Mouse (Mus musculus) gastrocnemius, adult 8-10 months (tissue): ENCODE results near the gene Wdr62. TPM values are rescaled to one million over a fixed set of nuclear protein-coding genes. Genes with fewer than 3 reads are reported as not detected.

Experiments used
- DNase-seq, 2 experiments: peaks; one replicate each; pipeline ENCODE4 v3.0.0; 2022; ENCODE audit warnings: low spot score in 2 of 2
- total RNA-seq, 4 experiments: library from RNA; stranded (reverse); gene quantifications; 2 replicates each; pipeline ENCODE4 v1.2.4; 2022

The Wdr62 gene
- 1 to 10 TPM in 3 of 4 experiments, under 1 TPM in 1; 0.90 to 2.3 (median 1.4) TPM for total RNA-seq

- DNase-seq: peak; percentile 81 to 87
Measured at GRCm38 (mm10) chr7:30279951-30280669, at the start of gene Wdr62, which contains the start of gene Thap8. Gene Wdr62 (minus strand): TSS chr7:30280419. Gene Thap8 (plus strand): TSS chr7:30280094.

GRCm38 (mm10) chr7:30328379-30328778 is 48.2 kb upstream of the Wdr62 start:
- no peak for DNase-seq

GRCm38 (mm10) chr7:30327140-30327539 is 46.9 kb upstream of the Wdr62 start:
- no peak for DNase-seq

GRCm38 (mm10) chr7:30326427-30326826 is 46.2 kb upstream of the Wdr62 start:
- DNase-seq: no peak

GRCm38 (mm10) chr7:30325364-30325763 is 45.1 kb upstream of the Wdr62 start:
- DNase-seq: peak in 1 of 2 experiments; percentile 30

GRCm38 (mm10) chr7:30324300-30324944 is 44.2 kb upstream of the Wdr62 start:
- DNase-seq: no peak

GRCm38 (mm10) chr7:30323795-30324194 is 43.6 kb upstream of the Wdr62 start, which contains the start of gene Sdhaf1:
Gene Sdhaf1 (minus strand): TSS chr7:30323895.
- no peak for DNase-seq

GRCm38 (mm10) chr7:30322865-30323264 is 42.6 kb upstream of the Wdr62 start:
- no peak for DNase-seq

- DNase-seq: peak; percentile 94 to 97
Measured at GRCm38 (mm10) chr7:30322285-30322667, 42.1 kb upstream of the Wdr62 start.

- peak; percentile 45 to 59 for DNase-seq
Measured at GRCm38 (mm10) chr7:30321539-30322284, 41.5 kb upstream of the Wdr62 start, which contains the start of gene E130208F15Rik. Gene E130208F15Rik (plus strand): TSS chr7:30321740.

- DNase-seq: no peak
Measured at GRCm38 (mm10) chr7:30320946-30321345, 40.7 kb upstream of the Wdr62 start.

- no peak for DNase-seq
Measured at GRCm38 (mm10) chr7:30318142-30318541, 37.9 kb upstream of the Wdr62 start.

GRCm38 (mm10) chr7:30315559-30316529 is 35.6 kb upstream of the Wdr62 start:
- no peak for DNase-seq

GRCm38 (mm10) chr7:30314721-30315155 is 34.5 kb upstream of the Wdr62 start, which contains the start of gene Syne4:
Gene Syne4 (plus strand): TSS chr7:30314807.
- DNase-seq: no peak

- no peak for DNase-seq
Measured at GRCm38 (mm10) chr7:30313666-30314320, 33.6 kb upstream of the Wdr62 start.

GRCm38 (mm10) chr7:30310136-30310535 is 29.9 kb upstream of the Wdr62 start:
- DNase-seq: no peak

GRCm38 (mm10) chr7:30309395-30310129 is 29.3 kb upstream of the Wdr62 start:
- DNase-seq: no peak

GRCm38 (mm10) chr7:30308076-30309005 is 28.1 kb upstream of the Wdr62 start, which contains the start of gene Alkbh6:
Gene Alkbh6 (plus strand): TSS chr7:30308717.
- DNase-seq: peak; percentile 90 to 94
